Mouse (Mus musculus): ENCODE measurements around the gene Ttll13.

GRCm38 (mm10) chr7:80257706-80258105, 11.5 kb downstream of the Ttll13 start:
- TF ChIP-seq CTCF (IDR thresholded peaks at IDR 0.05; ENCODE audit: borderline replicate concordance, extremely low read depth, insufficient read depth, insufficient read length) (no peak), POLR2A (IDR thresholded peaks at IDR 0.05; ENCODE audit: borderline replicate concordance, extremely low read depth, insufficient read depth, insufficient read length, poor library complexity, severe bottlenecking) (no peak)

All from brain, embryonic 14.5 days (tissue).